Mouse (Mus musculus) thymus, adult 2 months (tissue): ENCODE results near the gene Tas2r134.

Experiments
- CTCF ChIP-seq: fragments of 200-500 bp; IDR thresholded peaks from 2 replicates; pipeline ENCODE4 v1.5.1; 2012; ENCODE audit warnings: mild to moderate bottlenecking, control low read depth, low read length, moderate library complexity, borderline replicate concordance; ENCODE audit not compliant: control insufficient read depth, poor library complexity, insufficient read depth; ENCODE audit errors: extremely low read depth
- POLR2A ChIP-seq: fragments of 200-500 bp; IDR thresholded peaks from 2 replicates; pipeline ENCODE4 v1.6.1; 2012; ENCODE audit warnings: mild to moderate bottlenecking, low read length, control low read depth, moderate library complexity; ENCODE audit not compliant: control insufficient read depth, poor library complexity, insufficient read depth; ENCODE audit errors: extremely low read depth

DNA sequence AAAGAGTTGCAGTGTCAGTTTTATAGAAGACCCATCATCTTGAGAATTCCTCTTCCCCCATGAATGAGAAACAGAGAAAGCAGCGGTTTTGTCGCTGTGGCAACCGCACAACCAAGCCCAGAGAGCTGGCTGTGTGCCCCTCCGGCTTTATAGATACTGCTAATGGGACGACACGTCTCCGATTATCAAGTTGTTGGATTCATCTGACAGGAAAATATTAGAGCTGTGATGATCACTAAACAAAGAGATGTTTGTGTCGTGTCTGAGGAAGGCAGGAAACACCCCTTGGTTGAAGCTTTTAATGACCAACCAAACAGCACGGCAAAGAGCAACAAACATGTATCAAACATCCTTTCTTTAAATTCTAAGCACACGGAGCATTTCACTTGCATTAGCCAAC, 17.0 kb upstream of the Tas2r134 start:
- TF ChIP-seq CTCF (no peak), POLR2A (no peak)
